Mouse (Mus musculus) stomach, embryonic 16.5 days (tissue): ENCODE results near the gene Hoxc12. TPM values are rescaled to one million over a fixed set of nuclear protein-coding genes. Genes with fewer than 3 reads are reported as not detected.

Source experiments
- ATAC-seq: fragments of 200-750 bp; cut with Nextera tagmentation; 2 replicates; pipeline ENCODE4 v1.8.0; 2017; ENCODE audit warnings: moderate number of reproducible peaks, moderate TSS enrichment; ENCODE audit not compliant: insufficient read depth, low FRiP score
- H3K27ac ChIP-seq: fragments of 300-500 bp; sonication (generic); 2 replicates; pipeline ENCODE4 v1.5.1; 2014; ENCODE audit warnings: low read length
- H3K27me3 ChIP-seq: fragments of 300-500 bp; sonication (generic); 2 replicates; pipeline ENCODE4 v1.6.1; 2014; ENCODE audit warnings: low read length, control low read depth, mixed read lengths; ENCODE audit not compliant: control insufficient read depth, insufficient read depth
- H3K36me3 ChIP-seq: fragments of 300-500 bp; sonication (generic); 2 replicates; pipeline ENCODE4 v1.6.1; 2014; ENCODE audit warnings: low read length; ENCODE audit not compliant: control insufficient read depth, insufficient read depth
- H3K4me1 ChIP-seq: fragments of 300-500 bp; sonication (generic); 2 replicates; pipeline ENCODE4 v1.6.1; 2014; ENCODE audit warnings: low read length, control low read depth, mixed read lengths; ENCODE audit not compliant: control insufficient read depth, insufficient read depth
- H3K4me2 ChIP-seq: fragments of 300-500 bp; sonication (generic); 2 replicates; pipeline ENCODE4 v1.6.1; 2014; ENCODE audit warnings: low read depth, low read length, mixed read lengths
- H3K4me3 ChIP-seq: fragments of 300-500 bp; sonication (generic); replicated peaks from 2 replicates; pipeline ENCODE4 v1.5.1; 2014; ENCODE audit warnings: mild to moderate bottlenecking, low read length
- H3K9ac ChIP-seq: fragments of 300-500 bp; sonication (generic); 2 replicates; pipeline ENCODE4 v1.6.1; 2014; ENCODE audit warnings: low read length
- H3K9me3 ChIP-seq: fragments of 300-500 bp; sonication (generic); replicated peaks from 2 replicates; pipeline ENCODE4 v1.6.1; 2016; ENCODE audit warnings: low read length, control low read depth; ENCODE audit not compliant: control insufficient read depth
- WGBS: fragments of 180-500 bp; shearing (Covaris S2); extraction: QIAGEN DNeasy Blood & Tissue Kit; methylation state at CpG from one replicate; pipeline ENCODE4 v1.1.7; 2014; 5-methylcytosine and 5-hydroxymethylcytosine counted together
- polyA plus RNA-seq: library from polyadenylated mRNA; unstranded; fragments of >200 nt; fragmentation: Nextera tagmentation; extraction: Ambion mirVana; gene quantifications from 2 replicates; pipeline ENCODE4 v1.2.1, GENCODE M21; 2015

Hoxc12 gene
- polyA plus RNA-seq, 1 experiment from 2014 or later, result not detected

- H3K27ac ChIP-seq, result no peak overlapping the region
Observed at GRCm38 (mm10) chr15:102976631-102977422, 40.3 kb downstream of the Hoxc12 start.

DNA sequence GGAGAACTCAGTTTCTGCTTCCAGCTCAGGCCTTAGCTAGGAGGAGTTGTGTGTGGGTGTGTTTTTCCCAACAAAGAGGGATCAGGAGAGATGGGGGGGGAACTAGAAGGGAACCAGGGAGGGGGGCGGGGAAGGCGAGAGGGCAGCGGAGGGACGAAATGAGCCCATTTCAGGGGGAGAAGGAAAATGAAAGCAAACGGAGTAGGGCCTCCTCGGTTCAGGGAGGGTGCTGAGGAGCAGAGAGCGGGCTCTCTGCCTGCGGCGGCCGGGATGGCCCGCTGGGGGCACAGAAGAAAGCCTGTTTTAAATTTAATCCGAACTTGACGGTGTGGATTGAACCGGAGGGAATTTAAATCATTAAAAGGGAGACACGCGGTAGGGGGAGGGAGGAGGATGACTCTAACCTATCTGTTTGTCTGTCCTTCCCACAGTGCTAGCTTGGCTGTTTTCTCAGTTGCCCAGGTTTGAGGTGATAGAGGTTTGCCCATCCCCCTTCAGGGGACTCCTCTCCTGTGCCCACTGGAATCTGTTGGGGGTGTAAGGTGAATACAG, 40.9 kb downstream of the Hoxc12 start:
- ATAC-seq, result no peak
- Histone ChIP-seq H3K9ac (no peak overlapping the region), H3K4me3 (peak overlapping the region; percentile 25), H3K36me3 (no peaks in the 10 kb centered on the region), H3K27me3 (peaks cover 90% of the 10 kb centered on the region), H3K4me1 (0 out of 2 replicates have a peak, but pooled peaks cover 3% of the 10 kb centered on the region), H3K4me2 (peak overlapping the region; percentile 27; the same call in 1 of the 2 replicates), H3K9me3 (no peaks in the 10 kb centered on the region), H3K27ac (no peak overlapping the region)
- 5% methylated on average over 16 of the region's 16 CpGs for whole genome bisulfite sequencing

More at GRCm38 (mm10) chr15:102976631-102977422, 40.3 kb downstream of the Hoxc12 start:
- WGBS, result 1% methylated on average over 37 of the region's 37 CpGs
- Histone ChIP-seq H3K9me3 (no peaks in the 10 kb centered on the region), H3K4me3 (peak overlapping the region; percentile 25), H3K27me3 (peaks cover 90% of the 10 kb centered on the region), H3K36me3 (no peaks in the 10 kb centered on the region), H3K4me1 (0 out of 2 replicates have a peak, but pooled peaks cover 3% of the 10 kb centered on the region), H3K4me2 (peak overlapping the region; percentile 27; the same call in 1 of the 2 replicates), H3K9ac (no peak overlapping the region)
- ATAC-seq, result no peak

GRCm38 (mm10) chr15:102978615-102979515, 42.3 kb downstream of the Hoxc12 start:
- Histone ChIP-seq H3K27me3 (peaks cover 88% of the 10 kb centered on the region), H3K36me3 (no peaks in the 10 kb centered on the region), H3K4me2 (no peak overlapping the region), H3K9me3 (no peaks in the 10 kb centered on the region), H3K4me1 (0 out of 2 replicates have a peak, but pooled peaks cover 3% of the 10 kb centered on the region), H3K9ac (no peak overlapping the region), H3K4me3 (no peak overlapping the region), H3K27ac (no peak overlapping the region)
- WGBS, result 8% methylated on average over 13 of the region's 13 CpGs
- no peak for ATAC-seq

DNA sequence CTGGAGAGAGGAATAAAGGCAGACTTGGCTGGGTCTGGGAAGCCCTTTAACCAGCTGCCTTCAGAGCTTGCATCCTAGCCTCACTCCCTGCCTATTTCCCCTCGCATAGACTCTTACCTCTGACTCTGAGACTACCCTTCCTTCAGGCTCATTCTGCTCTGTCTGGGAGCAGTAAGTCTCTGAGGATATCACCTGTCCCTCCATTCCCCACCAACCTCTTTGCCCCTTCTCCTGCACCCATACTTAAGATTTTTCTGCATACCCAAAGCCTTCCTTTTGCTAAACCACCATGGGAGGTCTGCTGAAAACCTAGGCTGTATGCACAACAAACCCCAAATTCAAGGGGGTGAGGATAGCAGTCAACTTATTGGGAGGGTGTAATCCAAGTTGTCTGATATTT, 43.4 kb downstream of the Hoxc12 start:
- no peak overlapping the region for H3K9ac ChIP-seq
- H3K4me1 ChIP-seq, result 0 out of 2 replicates have a peak, but pooled peaks cover 3% of the 10 kb centered on the region
- H3K9me3 ChIP-seq, result no peaks in the 10 kb centered on the region
- peaks cover 88% of the 10 kb centered on the region for H3K27me3 ChIP-seq
- H3K36me3 ChIP-seq, result no peaks in the 10 kb centered on the region
- ATAC-seq, result no peak
- H3K27ac ChIP-seq, result no peak overlapping the region
- H3K4me3 ChIP-seq, result no peak overlapping the region
- H3K4me2 ChIP-seq, result no peak overlapping the region
- 4% methylated on average over 1 of the region's 1 CpGs for WGBS

DNA sequence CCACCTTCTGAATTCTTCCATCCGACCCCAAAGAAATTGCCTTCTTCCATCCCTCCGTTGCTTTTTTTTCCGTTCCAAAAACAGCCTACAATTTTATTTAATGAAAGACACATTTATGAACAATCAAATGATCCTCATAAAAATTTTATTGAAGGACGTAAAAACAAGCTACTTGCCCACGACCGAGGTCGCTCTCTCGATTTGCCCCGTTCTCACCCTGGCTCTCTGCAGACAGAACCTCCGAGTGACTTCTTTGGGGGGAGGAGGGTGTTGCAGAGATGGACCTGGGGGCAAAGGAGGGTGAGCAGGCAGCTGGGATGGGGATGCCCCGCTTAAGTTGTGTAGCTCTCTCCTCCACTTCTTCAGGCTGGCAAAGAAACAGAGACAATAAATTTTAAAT, 43.8 kb downstream of the Hoxc12 start:
- Histone ChIP-seq H3K27me3 (peaks cover 89% of the 10 kb centered on the region), H3K9me3 (no peaks in the 10 kb centered on the region), H3K27ac (no peak overlapping the region), H3K4me1 (0 out of 2 replicates have a peak, but pooled peaks cover 3% of the 10 kb centered on the region), H3K4me3 (no peak overlapping the region), H3K36me3 (no peaks in the 10 kb centered on the region), H3K9ac (no peak overlapping the region), H3K4me2 (no peak overlapping the region)
- 4% methylated on average over 11 of the region's 11 CpGs for WGBS
- no peak for ATAC-seq

DNA sequence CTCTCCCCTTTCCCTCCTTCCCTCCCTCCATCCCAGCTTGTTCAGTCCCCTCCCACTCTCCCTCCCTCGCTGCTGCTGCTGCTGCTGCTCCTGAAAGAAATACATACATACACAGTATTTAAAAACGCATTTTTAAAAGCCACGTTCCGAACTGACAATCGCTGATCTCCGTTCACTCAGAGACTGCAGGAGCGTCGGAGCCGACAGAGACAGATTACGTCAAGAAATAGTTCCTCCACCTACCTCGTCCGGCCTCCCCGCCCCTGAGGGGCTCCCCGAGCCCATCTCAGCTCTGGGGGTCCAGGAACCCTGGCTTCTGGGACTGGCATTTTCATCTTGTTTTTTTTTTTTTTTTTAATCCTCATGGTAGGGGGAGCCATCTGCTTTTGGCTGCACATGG, 44.4 kb downstream of the Hoxc12 start:
- H3K4me1 ChIP-seq, result 0 out of 2 replicates have a peak, but pooled peaks cover 3% of the 10 kb centered on the region
- peaks cover 89% of the 10 kb centered on the region for H3K27me3 ChIP-seq
- peak overlapping the region; percentile 33; the same call in 1 of the 2 replicates for H3K4me3 ChIP-seq
- no peak overlapping the region for H3K27ac ChIP-seq
- H3K4me2 ChIP-seq, result peak overlapping the region; percentile 47
- no peaks in the 10 kb centered on the region for H3K36me3 ChIP-seq
- under 1% methylated on average over 14 of the region's 14 CpGs for WGBS
- no peak for ATAC-seq
- no peak overlapping the region for H3K9ac ChIP-seq
- no peaks in the 10 kb centered on the region for H3K9me3 ChIP-seq

DNA sequence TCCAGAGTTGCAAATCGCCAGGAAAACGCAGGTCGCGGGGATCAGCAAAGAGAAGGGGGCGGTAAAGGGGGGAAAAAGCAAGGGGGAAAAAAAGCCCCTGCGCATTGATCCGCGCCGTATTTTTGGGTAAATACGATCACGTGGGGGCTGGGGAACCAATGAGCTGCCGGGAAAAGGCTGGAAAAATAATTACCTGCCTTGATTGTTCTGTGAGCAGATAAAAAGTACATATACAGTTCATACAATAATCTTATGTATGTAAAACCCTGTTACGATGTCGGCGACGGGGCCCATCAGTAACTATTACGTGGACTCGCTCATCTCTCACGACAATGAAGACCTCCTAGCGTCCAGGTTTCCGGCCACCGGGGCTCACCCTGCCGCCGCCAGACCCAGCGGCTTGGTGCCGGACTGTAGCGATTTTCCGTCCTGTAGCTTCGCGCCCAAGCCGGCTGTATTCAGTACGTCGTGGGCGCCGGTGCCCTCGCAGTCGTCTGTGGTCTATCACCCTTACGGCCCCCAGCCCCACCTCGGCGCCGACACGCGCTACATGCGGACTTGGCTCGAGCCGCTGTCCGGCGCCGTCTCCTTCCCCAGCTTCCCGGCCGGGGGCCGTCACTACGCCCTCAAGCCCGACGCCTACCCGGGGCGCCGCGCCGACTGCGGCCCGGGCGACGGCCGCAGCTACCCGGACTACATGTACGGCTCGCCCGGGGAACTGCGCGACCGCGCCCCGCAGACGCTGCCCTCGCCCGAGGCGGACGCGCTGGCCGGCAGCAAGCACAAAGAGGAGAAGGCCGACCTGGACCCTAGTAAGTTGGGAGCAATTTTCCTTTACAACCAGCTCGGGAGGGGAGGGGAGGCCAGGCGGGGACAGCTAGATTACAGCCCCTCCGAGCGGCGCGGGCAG, 45.1 kb downstream of the Hoxc12 start:
- Histone ChIP-seq H3K4me1 (0 out of 2 replicates have a peak, but pooled peaks cover 3% of the 10 kb centered on the region), H3K27ac (no peak overlapping the region), H3K9ac (peak overlapping the region; percentile 25; the same call in 1 of the 2 replicates), H3K27me3 (peaks cover 90% of the 10 kb centered on the region), H3K36me3 (no peaks in the 10 kb centered on the region), H3K4me3 (peak overlapping the region; percentile 33), H3K9me3 (no peaks in the 10 kb centered on the region), H3K4me2 (peak overlapping the region; percentile 47)
- WGBS, result under 1% methylated on average over 88 of the region's 88 CpGs
- ATAC-seq, result peak; percentile 44; the same call in 1 of the 2 replicates

- ATAC-seq, result no peak
- Histone ChIP-seq H3K4me2 (no peak overlapping the region), H3K4me3 (no peak overlapping the region), H3K27me3 (peaks cover 92% of the 10 kb centered on the region), H3K4me1 (no peaks in the 10 kb centered on the region), H3K36me3 (no peaks in the 10 kb centered on the region), H3K9me3 (no peaks in the 10 kb centered on the region), H3K9ac (no peak overlapping the region), H3K27ac (no peak overlapping the region)
- WGBS, result 6% methylated on average over 12 of the region's 12 CpGs
Observed at GRCm38 (mm10) chr15:102983716-102984115, 47.2 kb downstream of the Hoxc12 start.
